Mouse (Mus musculus): Measurements from ENCODE around the gene Bsg. TPM values are rescaled to one million over a fixed set of nuclear protein-coding genes. Genes with fewer than 3 reads are reported as not detected.
A peak's percentile ranks its signal among the peaks of the same experiment; 100 is the strongest.

The Bsg gene
- polyA plus RNA-seq, 1 experiment from 2014 or later: 576 TPM

GRCm38 (mm10) chr10:79707759-79708158 lies 3.5 kb downstream of the Bsg start:
- no peak overlapping the region for H3K9ac ChIP-seq (ENCODE audit: low read length)
- no peak overlapping the region for H3K4me2 ChIP-seq
- no peak for DNase-seq (ENCODE audit: low spot score, missing footprints)
- 67% methylated on average over 4 of the region's 4 CpGs for WGBS
- peaks cover 21% of the 10 kb centered on the region for H3K4me1 ChIP-seq (ENCODE audit: control insufficient read depth, insufficient read depth, low read length)
- no peak overlapping the region for H3K27ac ChIP-seq (ENCODE audit: low read depth, low read length)
- H3K27me3 ChIP-seq (ENCODE audit: control insufficient read depth, insufficient read depth, low read length): no peaks in the 10 kb centered on the region
- ATAC-seq (ENCODE audit: low FRiP score): no peak
- peaks cover 21% of the 10 kb centered on the region for H3K36me3 ChIP-seq (ENCODE audit: control insufficient read depth, insufficient read depth, low read length)
- no peaks in the 10 kb centered on the region for H3K9me3 ChIP-seq (ENCODE audit: control insufficient read depth, low read length)
- no peak overlapping the region for H3K4me3 ChIP-seq (ENCODE audit: low read depth, low read length)

- DNase-seq (ENCODE audit: low spot score, missing footprints) (no peak), ATAC-seq (ENCODE audit: low FRiP score) (no peak)
- Histone ChIP-seq H3K4me1 (ENCODE audit: control insufficient read depth, insufficient read depth, low read length) (peaks cover 21% of the 10 kb centered on the region), H3K4me2 (no peak overlapping the region), H3K36me3 (ENCODE audit: control insufficient read depth, insufficient read depth, low read length) (peaks cover 21% of the 10 kb centered on the region), H3K27ac (ENCODE audit: low read depth, low read length) (no peak overlapping the region), H3K27me3 (ENCODE audit: control insufficient read depth, insufficient read depth, low read length) (no peaks in the 10 kb centered on the region), H3K4me3 (ENCODE audit: low read depth, low read length) (no peak overlapping the region), H3K9me3 (ENCODE audit: control insufficient read depth, low read length) (no peaks in the 10 kb centered on the region), H3K9ac (ENCODE audit: low read length) (no peak overlapping the region)
- 90% methylated on average over 21 of the region's 21 CpGs for WGBS
These were observed 4.4 kb downstream of the Bsg start for GRCm38 (mm10) chr10:79708668-79709067.

GRCm38 (mm10) chr10:79709307-79709706 lies 5.0 kb downstream of the Bsg start:
- DNase-seq (ENCODE audit: low spot score, missing footprints) (no peak), ATAC-seq (ENCODE audit: low FRiP score) (no peak)
- H3K9ac ChIP-seq (ENCODE audit: low read length): no peak overlapping the region
- H3K9me3 ChIP-seq (ENCODE audit: control insufficient read depth, low read length): no peaks in the 10 kb centered on the region
- H3K27me3 ChIP-seq (ENCODE audit: control insufficient read depth, insufficient read depth, low read length): no peaks in the 10 kb centered on the region; the same call in 1 of the 2 replicates
- peaks cover 21% of the 10 kb centered on the region for H3K36me3 ChIP-seq (ENCODE audit: control insufficient read depth, insufficient read depth, low read length)
- WGBS: 84% methylated on average over 7 of the region's 7 CpGs
- no peak overlapping the region for H3K4me2 ChIP-seq
- no peak overlapping the region for H3K27ac ChIP-seq (ENCODE audit: low read depth, low read length)
- no peak overlapping the region for H3K4me3 ChIP-seq (ENCODE audit: low read depth, low read length)
- peaks cover 21% of the 10 kb centered on the region for H3K4me1 ChIP-seq (ENCODE audit: control insufficient read depth, insufficient read depth, low read length)

- Histone ChIP-seq H3K9me3 (ENCODE audit: control insufficient read depth, low read length) (no peaks in the 10 kb centered on the region), H3K27ac (ENCODE audit: low read depth, low read length) (no peak overlapping the region), H3K9ac (ENCODE audit: low read length) (no peak overlapping the region), H3K36me3 (ENCODE audit: control insufficient read depth, insufficient read depth, low read length) (peaks cover 21% of the 10 kb centered on the region), H3K4me1 (ENCODE audit: control insufficient read depth, insufficient read depth, low read length) (peaks cover 6% of the 10 kb centered on the region), H3K27me3 (ENCODE audit: control insufficient read depth, insufficient read depth, low read length) (peaks cover 21% of the 10 kb centered on the region), H3K4me3 (ENCODE audit: low read depth, low read length) (no peak overlapping the region), H3K4me2 (no peak overlapping the region)
- DNase-seq (ENCODE audit: low spot score, missing footprints): no peak
- WGBS: 86% methylated on average over 1 of the region's 1 CpGs
- peak; percentile 22; the same call in 1 of the 2 replicates for ATAC-seq (ENCODE audit: low FRiP score)
These were observed 7.7 kb downstream of the Bsg start for GRCm38 (mm10) chr10:79712029-79712428.

- ATAC-seq (ENCODE audit: low FRiP score) (peak; percentile 41), DNase-seq (ENCODE audit: low spot score, missing footprints) (peak; percentile 98)
- WGBS: 10% methylated on average over 4 of the region's 6 CpGs
- peaks cover 27% of the 10 kb centered on the region for H3K27me3 ChIP-seq (ENCODE audit: control insufficient read depth, insufficient read depth, low read length)
- H3K4me1 ChIP-seq (ENCODE audit: control insufficient read depth, insufficient read depth, low read length): peaks cover 12% of the 10 kb centered on the region
- H3K36me3 ChIP-seq (ENCODE audit: control insufficient read depth, insufficient read depth, low read length): peaks cover 21% of the 10 kb centered on the region
- H3K9me3 ChIP-seq (ENCODE audit: control insufficient read depth, low read length): no peaks in the 10 kb centered on the region
- H3K4me3 ChIP-seq (ENCODE audit: low read depth, low read length): no peak overlapping the region
- H3K27ac ChIP-seq (ENCODE audit: low read depth, low read length): no peak overlapping the region
- H3K9ac ChIP-seq (ENCODE audit: low read length): no peak overlapping the region
- H3K4me2 ChIP-seq: no peak overlapping the region
These were observed 8.3 kb downstream of the Bsg start for GRCm38 (mm10) chr10:79712499-79713126.

GRCm38 (mm10) chr10:79713163-79713562 lies 8.9 kb downstream of the Bsg start:
- DNase-seq (ENCODE audit: low spot score, missing footprints): no peak
- Histone ChIP-seq H3K4me1 (ENCODE audit: control insufficient read depth, insufficient read depth, low read length) (peaks cover 13% of the 10 kb centered on the region), H3K27ac (ENCODE audit: low read depth, low read length) (no peak overlapping the region), H3K4me2 (no peak overlapping the region), H3K27me3 (ENCODE audit: control insufficient read depth, insufficient read depth, low read length) (peaks cover 32% of the 10 kb centered on the region), H3K9ac (ENCODE audit: low read length) (no peak overlapping the region), H3K36me3 (ENCODE audit: control insufficient read depth, insufficient read depth, low read length) (peaks cover 21% of the 10 kb centered on the region), H3K9me3 (ENCODE audit: control insufficient read depth, low read length) (no peaks in the 10 kb centered on the region), H3K4me3 (ENCODE audit: low read depth, low read length) (no peak overlapping the region)
- ATAC-seq (ENCODE audit: low FRiP score): no peak
- WGBS: 23% methylated on average over 1 of the region's 1 CpGs

- Histone ChIP-seq H3K9ac (ENCODE audit: low read length) (no peak overlapping the region), H3K36me3 (ENCODE audit: control insufficient read depth, insufficient read depth, low read length) (peaks cover 15% of the 10 kb centered on the region), H3K27ac (ENCODE audit: low read depth, low read length) (no peak overlapping the region), H3K4me3 (ENCODE audit: low read depth, low read length) (no peak overlapping the region), H3K9me3 (ENCODE audit: control insufficient read depth, low read length) (no peaks in the 10 kb centered on the region), H3K27me3 (ENCODE audit: control insufficient read depth, insufficient read depth, low read length) (peaks cover 41% of the 10 kb centered on the region), H3K4me1 (ENCODE audit: control insufficient read depth, insufficient read depth, low read length) (peaks cover 13% of the 10 kb centered on the region), H3K4me2 (no peak overlapping the region)
- WGBS: 71% methylated on average over 4 of the region's 4 CpGs
- ATAC-seq (ENCODE audit: low FRiP score) (no peak), DNase-seq (ENCODE audit: low spot score, missing footprints) (no peak)
These were observed 10.7 kb downstream of the Bsg start for GRCm38 (mm10) chr10:79714996-79715395.

GRCm38 (mm10) chr10:79716254-79716987 lies 12.1 kb downstream of the Bsg start, which contains the start of gene Hcn2:
Hcn2 (plus strand) TSS chr10:79716634.
- WGBS: 2% methylated on average over 63 of the region's 91 CpGs
- no peak within 1 kb of the TSS for H3K27ac ChIP-seq (ENCODE audit: low read depth, low read length)
- H3K9me3 ChIP-seq (ENCODE audit: control insufficient read depth, low read length): no peaks in the 10 kb centered on the region
- H3K36me3 ChIP-seq (ENCODE audit: control insufficient read depth, insufficient read depth, low read length): peaks cover 5% of the 10 kb centered on the region
- H3K4me2 ChIP-seq: peak within 1 kb of the TSS; percentile 92
- peaks cover 41% of the 10 kb centered on the region for H3K27me3 ChIP-seq (ENCODE audit: control insufficient read depth, insufficient read depth, low read length)
- H3K4me1 ChIP-seq (ENCODE audit: control insufficient read depth, insufficient read depth, low read length): peaks cover 13% of the 10 kb centered on the region
- ATAC-seq (ENCODE audit: low FRiP score): peak; percentile 61; the same call in 1 of the 2 replicates
- peak within 1 kb of the TSS; percentile 60 for H3K4me3 ChIP-seq (ENCODE audit: low read depth, low read length)
- peak within 1 kb of the TSS; percentile 54 for H3K9ac ChIP-seq (ENCODE audit: low read length)
- no peak for DNase-seq (ENCODE audit: low spot score, missing footprints)

- H3K9me3 ChIP-seq (ENCODE audit: control insufficient read depth, low read length): no peaks in the 10 kb centered on the region
- H3K27me3 ChIP-seq (ENCODE audit: control insufficient read depth, insufficient read depth, low read length): peaks cover 41% of the 10 kb centered on the region
- no peaks in the 10 kb centered on the region; the same call in 1 of the 2 replicates for H3K36me3 ChIP-seq (ENCODE audit: control insufficient read depth, insufficient read depth, low read length)
- under 1% methylated on average over 38 of the region's 44 CpGs for WGBS
- H3K9ac ChIP-seq (ENCODE audit: low read length): peak overlapping the region; percentile 54
- H3K27ac ChIP-seq (ENCODE audit: low read depth, low read length): no peak overlapping the region
- peaks cover 13% of the 10 kb centered on the region for H3K4me1 ChIP-seq (ENCODE audit: control insufficient read depth, insufficient read depth, low read length)
- no peak for DNase-seq (ENCODE audit: low spot score, missing footprints)
- peak overlapping the region; percentile 92 for H3K4me2 ChIP-seq
- peak; percentile 8; the same call in 1 of the 2 replicates for ATAC-seq (ENCODE audit: low FRiP score)
- H3K4me3 ChIP-seq (ENCODE audit: low read depth, low read length): peak overlapping the region; percentile 60
These were observed 12.7 kb downstream of the Bsg start for GRCm38 (mm10) chr10:79716988-79717355.
